Mouse (Mus musculus) 416B (cell line): ENCODE measurements at regions not wholly inside any gene's neighbourhood (a gene's known extent, or its start where the extent isn't known, plus 50 kb on each side); places are given as distances from the start of the nearest gene placed in this dataset.
A peak's percentile ranks its signal among the peaks of the same experiment; 100 is the strongest.

Experiments
- DNase-seq: peaks from one replicate; pipeline ENCODE4 v3.0.0; 2011; ENCODE audit warnings: low read depth

DNA sequence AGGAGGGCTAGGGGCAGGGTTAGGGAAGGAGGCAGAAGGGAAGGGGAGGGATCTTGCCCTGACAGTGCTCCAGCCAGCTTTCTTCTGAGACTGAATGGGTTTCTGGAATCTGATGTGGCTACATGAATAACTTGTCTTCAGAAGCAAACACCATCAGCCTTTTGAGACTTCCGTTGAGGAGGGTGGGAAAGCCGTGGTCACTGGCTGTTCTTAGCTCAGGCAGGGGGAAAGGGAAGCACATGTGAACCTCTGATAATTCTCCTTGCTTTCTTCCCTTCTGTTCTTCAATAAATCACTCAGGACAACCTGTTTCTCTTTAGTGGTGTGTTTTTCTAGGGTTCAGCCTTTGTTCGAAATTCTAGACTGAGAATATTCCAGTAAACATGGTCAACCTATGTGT is 148.9 kb downstream of the Bcl11a start:
- DNase-seq, result no peak

DNA sequence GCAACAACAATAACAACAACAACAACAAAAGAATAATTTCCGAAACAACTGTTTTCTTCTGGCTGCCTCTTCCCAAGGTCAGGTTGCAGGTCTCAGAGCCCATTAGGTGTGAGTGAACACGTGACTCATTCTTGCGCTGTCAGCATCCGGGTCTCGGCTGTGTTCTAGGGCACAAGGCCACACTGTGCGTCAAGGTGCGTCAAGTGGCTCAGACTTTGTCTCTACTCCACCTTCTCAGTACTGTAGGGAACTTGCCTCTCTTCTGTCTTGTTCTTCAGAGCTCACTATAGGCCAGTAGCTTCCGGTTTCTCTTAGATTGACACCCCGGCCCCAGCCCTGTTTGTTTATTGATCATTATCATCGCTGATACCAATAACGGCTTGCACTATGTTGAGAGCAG is 155.5 kb downstream of the Bcl11a start:
- no peak for DNase-seq

DNA sequence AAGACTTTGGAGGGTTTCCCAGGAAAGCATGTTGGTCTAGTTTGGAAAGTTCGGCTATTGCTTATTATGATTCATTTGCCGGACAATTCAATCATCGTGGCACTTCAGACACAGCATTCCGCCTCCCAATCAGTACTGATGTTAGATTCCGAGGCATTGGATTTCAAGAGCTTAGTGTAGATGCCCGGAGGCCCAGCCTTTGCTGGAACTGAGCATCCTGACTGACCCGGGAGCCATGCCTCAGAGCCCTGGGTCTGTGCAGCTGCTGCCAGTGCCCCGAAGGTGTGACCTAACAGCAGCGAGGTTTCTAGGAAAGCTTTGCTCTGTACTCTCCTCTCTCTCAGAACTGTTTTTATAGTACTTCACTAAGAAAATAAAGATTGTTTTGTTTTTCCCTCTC is 156.0 kb downstream of the Bcl11a start:
- no peak for DNase-seq

DNA sequence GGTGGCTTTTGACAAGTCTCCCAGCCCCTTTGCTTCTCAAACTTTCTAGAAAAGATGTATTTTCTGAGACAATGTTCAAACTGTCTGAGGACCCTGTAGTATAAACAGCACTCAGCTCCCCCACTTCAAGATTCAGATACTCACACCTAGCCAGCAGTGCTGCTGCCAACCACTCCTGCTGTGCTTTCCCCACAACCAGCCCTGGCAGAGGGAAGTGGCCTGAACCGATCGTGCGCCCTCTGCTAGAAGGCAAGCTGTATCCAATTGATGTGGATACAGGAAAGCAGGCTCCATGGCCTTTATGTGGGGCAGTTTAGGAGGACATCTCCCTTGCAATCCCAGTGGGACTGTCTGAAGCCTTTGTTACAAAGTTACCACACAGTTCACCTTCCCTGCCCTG is 156.6 kb downstream of the Bcl11a start:
- DNase-seq, result no peak

DNA sequence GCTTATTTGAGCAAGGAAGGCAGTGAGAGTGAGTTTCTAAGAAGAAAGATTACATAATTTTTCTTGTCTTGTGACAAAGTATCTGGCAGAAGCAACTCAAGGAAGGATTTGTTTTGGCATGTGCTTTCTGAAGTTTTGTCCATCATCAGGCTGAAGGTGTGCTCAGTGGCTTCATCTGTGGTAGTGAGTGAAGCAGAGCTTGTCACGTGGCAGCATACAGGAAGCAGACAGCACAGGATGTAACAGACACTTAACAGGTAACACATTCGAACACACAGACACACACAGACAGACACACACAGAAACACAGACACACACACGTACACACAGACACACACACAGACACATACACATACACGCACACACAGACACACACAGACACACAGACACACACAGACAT is 157.5 kb downstream of the Bcl11a start:
- DNase-seq, result no peak

DNA sequence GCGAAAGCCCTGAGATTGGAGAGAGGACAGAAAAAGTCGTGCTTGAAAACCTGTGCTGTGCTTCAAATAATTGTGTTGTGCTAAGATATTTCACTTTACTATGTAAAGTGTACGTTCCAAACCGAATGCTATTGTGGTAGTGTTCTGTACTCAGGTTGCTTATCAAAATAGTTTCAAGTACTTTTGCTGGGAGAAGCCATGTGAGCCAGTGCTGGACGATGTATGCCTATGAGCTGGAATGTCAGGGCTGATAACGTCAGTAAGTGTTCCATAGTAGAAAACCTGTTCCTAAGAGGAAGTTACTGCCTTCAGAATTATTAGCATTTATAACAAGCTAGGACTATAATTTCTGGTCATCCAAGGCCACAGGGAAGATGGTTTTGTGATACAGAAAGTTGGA is 161.8 kb downstream of the Bcl11a start:
- no peak for DNase-seq

DNA sequence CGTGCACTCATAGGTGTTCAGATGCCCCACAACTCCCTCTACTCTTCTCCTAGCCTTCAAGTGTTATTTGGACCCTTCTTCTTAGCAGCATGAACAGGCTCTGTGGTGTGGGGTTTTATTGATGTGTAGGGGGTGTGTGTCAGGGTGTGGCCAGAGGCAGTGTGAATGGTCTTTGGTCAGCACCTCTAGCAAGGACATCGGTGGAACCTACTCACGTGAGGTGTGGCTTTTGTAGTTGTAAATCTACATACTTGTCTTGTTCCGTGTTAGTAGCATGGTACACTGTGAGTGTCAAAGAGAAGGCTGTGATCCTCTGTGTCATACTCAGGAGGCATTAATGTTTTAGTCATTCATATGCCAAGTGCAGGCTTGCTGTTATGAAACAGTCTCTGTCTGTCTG is 164.2 kb downstream of the Bcl11a start:
- no peak for DNase-seq

DNA sequence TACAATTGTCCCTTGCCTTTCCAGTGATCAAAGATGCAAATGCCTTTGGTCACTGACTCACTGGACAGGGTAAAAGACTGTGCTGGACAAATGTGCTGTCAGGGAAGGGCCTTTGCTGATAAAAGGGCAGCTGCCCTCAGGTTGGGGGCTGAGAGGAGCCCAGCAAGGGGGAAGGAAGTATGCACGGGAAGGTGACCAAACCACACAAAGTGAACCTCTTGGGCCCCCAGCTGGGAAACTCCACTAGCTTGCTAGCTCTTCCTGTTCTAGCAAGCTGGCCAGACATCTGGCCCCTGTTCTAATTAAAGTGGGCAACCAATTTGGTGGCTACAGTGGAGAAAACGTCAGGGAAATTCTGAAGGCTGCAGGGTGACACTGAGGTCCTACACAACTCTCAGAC is 165.0 kb downstream of the Bcl11a start:
- DNase-seq, result peak; percentile 17

DNA sequence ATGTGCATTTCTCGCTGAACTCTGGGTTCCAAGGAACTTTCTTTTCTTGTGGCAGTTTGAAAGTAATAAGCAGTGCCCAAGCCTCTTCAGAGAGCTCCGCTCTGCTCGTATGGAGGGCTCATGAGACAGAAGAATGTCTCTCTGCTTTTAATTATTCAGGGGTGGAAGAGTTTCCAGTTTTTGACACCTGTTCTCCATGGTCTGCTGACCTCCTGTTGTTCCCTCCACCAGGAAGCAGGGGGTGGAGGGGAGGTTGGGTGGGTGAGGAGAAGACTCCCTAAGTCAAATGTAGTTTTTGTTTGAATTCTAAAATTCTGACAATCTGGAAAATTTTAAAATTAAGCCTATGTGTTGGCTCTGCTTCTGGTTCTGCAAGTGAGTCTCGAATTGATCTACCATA is 167.5 kb downstream of the Bcl11a start:
- DNase-seq, result no peak

DNA sequence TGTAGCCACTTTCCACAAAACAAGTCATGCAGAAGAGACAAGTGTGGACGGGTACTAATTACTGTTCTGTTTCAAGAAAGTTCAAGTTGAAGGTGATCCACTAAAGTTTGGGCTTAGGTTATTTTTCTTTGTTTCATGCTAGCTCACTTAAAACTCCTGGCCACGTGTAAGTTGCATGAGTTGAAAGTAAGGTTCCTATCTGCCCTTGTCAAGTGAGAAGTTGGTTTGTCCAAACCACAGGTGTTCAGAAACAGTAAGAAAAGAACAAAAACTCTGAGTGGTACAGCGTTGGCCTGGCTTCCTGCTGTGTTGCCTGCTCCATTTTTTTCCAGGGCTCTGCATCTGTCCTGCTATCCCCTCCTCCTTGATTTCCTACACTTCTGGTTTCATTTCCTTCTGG is 168.5 kb downstream of the Bcl11a start:
- no peak for DNase-seq

DNA sequence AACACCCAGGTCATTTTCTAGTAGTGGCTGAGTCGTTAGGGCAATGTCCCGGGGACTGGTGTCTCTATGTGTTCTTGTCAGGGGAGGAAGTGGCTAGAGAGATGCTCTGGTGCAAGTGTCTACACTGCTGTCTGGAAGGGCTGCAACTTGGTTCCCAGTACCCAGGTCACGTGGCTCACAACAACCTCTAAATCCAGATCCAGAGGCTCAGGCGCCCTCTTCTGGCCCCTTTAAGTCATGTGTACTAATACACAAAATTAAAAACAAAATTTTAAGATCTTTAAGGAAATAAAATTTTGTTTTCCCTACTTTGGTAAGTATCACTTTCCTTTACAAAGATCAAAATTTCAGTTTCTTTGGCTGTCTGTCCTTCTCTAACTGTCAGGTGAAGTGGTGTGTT is 169.4 kb downstream of the Bcl11a start:
- peak; percentile 9 for DNase-seq

DNA sequence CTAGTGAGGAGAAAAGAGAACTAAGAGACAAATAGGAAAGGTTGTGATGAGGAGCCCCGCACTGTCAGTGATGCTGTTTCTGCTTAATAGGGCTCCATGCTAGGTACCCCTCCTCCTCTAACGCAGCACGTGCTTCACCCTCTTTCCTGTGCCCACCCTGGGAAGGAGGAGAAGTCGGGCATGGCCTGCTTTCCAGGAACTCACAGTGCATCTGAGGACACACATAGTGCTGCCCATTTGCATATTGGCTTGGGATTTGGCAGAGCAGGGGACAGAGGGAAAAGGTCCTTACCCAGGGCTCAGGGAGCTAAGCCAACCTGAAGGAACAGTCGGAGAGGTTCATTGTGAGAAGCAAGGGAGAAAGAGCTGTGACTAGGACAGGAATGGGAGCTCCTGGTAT is 173.7 kb downstream of the Bcl11a start:
- DNase-seq, result no peak

DNA sequence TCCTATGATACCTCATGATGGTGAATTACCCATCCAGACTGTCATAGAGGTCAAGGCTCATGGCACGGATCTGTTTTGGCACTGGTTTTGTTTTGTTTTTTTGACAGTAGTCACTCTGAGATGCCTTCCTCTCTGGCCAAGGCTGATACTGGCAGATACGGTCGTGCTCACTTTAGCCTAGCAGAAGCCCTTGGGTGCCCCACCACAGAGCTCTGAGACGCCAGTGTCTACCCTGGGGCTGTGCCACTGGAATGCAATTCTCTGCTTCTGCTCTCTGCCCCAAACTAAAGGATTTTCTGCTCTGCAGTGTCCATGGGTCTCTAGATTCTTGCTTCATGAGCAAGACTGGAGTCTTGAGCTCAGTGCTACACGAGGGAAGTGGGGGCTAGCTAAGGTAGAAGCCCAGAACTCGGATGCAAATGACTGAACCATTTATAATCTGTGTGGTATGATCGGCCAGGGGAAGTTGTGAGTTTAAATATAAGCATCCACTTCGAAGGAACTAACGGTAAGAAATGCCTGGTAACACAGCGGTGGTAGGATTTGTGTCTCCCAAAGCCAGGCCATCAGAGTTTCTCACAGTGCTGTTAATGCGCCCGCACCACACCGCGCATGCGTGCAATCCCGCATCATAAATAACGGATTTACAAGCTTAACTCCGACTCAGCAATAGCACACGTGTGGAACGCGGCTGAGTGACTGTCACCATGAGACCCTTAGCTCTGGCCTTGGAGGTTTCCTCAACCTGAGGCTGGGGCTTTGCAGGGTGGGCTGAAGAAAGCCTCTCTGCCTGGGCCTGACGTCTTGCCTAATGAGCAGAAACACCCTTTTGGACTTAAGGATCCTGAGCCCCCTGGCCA is 177.6 kb downstream of the Bcl11a start:
- no peak for DNase-seq

DNA sequence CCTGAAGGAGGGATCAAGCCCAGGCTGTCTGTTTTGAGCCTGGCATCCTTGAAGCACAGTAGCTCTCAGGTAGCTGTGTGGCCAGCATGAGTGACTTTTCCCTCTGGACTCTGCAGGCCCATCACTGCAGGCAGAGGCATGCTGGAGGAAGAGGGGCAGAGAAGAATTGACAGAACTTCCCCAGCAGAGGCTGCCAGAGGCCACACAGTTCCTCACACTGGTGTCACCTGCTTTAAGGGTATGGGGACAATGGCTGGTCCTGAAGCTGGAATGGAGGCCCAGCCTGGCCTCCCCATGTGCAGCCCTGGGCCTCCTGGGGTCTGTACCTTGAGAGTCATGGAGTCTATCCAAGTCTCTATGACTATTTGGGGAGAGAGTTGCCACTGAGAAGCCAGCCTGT is 179.9 kb downstream of the Bcl11a start:
- DNase-seq, result no peak

DNA sequence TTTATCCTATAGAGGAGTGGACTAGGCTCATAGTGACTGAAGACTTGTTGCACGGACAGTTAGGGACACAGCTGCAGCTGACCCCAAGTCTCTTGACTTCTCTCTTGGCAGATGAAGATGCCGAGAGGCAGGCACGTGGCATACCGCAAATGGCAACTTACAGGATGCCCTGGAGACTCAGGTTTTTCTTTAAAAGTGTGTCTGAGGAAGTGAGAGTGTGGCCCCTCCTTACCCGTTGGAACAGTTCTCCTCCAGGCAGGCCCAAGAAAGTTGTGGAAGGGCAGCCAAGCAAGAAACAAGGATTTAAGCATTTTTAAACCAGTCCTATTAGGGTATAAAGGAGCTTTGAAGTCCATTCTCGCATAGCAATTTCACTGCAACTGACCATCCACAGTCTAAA is 180.5 kb downstream of the Bcl11a start:
- no peak for DNase-seq

DNA sequence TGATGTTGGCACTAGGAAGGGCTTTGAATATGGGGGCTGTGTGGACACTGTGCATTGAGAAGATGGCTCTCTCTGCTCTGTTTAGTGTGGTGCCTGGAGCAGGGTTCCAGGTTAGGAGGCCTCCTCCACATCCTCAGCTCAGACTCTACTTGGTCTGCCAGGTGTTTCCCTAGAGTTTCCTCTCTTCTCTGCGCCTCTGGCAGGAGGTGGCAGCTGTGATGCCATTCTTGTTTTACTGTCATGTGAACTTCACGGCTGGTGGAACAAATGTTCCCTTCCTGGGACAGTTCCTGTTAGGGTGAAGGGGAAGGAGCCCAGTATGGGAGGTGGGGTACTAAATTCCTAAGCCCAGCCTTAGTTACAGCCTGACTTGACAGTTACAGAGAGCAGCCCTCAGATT is 181.8 kb downstream of the Bcl11a start:
- no peak for DNase-seq

DNA sequence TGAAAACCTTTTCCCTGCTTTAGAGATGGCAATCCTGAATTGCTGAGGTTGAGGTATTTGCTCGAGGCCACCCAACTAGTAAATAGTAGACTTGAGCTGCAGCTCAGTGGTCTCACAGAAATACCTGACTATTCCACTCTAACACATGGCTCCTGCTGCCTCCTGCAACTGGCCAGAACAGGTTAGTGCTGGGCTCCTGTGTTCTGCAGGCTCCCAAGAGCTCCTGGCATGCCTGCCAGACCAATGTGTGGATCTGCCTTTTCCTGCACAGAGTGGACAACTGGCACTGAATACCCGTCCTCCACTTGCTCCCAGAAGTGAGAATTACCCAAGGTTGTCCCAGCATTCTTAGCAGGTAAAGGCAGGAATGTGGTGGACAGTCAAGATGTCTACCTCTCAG is 191.2 kb downstream of the Bcl11a start:
- DNase-seq, result no peak

DNA sequence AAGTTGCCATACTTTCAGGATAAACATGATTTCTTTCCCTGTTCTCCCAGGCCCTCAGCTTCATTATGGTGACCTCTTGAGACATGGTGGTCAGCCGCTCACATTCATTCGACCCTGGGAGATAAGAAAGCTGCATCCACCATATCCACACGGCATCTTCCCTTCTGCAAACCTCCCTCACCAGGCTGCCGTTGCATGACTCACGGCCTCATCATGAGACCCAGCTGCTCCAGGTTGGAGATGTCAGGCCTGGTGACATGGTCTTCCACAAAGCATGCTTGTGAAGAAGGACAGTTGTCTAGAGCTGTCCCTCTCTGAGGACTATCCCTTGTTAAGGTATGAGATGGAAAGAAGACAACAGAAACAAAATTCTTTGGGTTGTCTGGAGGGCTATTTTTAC is 203.8 kb downstream of the Bcl11a start:
- DNase-seq, result no peak

DNA sequence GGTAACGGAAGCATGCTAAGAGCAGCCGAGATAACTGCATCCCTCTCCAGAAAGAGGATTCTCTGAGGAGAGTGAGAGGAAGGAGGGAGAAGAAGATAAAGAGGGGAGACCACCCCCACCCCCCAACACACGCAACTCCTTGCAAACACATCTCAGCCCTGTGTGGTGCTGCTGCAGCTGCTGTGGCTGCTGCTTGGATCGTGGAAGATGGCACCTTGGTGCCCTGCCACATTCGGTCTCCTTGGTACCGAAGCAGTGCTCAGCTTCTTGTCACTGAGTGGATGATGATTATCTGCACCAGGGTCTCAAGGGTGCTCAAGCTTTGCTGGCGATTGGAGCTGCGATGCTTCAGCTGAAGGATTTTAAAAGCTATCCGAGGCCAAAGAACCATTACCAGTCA is 204.7 kb downstream of the Bcl11a start:
- no peak for DNase-seq

DNA sequence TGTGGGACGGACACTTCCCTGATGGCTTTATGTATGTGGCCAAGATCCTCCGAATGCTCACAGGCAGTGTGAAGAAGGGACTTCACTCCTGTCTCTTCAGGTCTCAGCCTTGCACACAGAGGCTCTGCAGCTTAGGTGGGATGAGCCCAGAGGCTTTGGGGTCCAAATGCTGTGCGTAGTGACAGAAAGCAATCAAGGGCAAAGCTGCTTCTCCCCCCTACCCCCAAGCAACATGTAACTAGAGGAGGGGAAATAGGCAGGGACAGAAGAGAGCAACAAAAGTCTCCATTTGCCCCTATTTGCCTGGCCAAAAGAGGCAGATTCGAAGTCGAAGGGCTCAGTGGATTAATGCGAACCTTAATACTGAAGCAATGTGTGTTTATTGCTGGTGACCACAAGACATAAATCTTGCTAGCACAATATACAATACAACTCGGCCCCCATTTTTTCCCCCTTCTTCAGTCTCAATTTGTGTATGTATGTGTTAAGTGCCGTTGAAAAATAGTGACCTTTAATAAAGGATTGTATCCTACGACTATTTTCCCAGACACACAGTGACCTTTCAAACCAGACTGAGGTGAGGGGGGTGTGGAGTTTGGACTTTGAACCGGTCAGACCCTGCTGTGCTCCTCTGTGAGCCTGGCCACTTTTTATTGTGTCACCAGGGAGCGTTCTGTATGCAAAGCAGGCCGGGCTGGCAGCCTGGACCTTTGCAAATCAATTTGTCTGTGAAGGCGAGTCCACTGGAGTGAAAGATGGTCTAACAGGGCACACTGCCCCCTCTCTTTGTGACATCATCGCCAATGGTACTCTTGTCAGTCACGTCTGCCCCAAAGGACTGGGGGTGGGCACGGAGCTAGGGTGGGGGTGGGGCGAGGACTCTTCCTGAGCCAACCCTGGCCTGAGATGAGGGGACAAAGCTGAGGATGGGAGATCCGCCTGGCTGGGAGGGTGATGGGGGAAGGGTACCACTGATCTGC is 208.6 kb downstream of the Bcl11a start:
- DNase-seq, result no peak

DNA sequence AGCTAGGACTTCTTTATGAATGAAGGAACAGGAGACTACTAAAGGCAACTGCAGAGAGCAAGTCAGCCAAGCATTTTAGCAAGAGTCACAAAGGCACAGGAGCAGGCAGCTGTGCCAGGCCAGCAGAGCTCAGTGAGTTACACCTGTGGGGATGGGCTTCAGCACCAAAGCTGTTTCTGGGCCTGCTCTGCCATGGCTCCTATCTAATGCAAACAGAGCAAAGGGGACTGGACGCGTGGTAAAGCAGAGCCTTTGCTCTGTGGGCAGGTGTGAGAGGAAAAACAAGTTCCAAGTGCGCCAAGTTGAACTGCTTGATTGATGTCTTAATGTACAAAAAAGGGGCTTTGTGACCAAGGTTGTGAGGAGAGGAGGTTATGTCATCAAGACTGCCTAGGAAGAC is 215.4 kb downstream of the Bcl11a start:
- no peak for DNase-seq

DNA sequence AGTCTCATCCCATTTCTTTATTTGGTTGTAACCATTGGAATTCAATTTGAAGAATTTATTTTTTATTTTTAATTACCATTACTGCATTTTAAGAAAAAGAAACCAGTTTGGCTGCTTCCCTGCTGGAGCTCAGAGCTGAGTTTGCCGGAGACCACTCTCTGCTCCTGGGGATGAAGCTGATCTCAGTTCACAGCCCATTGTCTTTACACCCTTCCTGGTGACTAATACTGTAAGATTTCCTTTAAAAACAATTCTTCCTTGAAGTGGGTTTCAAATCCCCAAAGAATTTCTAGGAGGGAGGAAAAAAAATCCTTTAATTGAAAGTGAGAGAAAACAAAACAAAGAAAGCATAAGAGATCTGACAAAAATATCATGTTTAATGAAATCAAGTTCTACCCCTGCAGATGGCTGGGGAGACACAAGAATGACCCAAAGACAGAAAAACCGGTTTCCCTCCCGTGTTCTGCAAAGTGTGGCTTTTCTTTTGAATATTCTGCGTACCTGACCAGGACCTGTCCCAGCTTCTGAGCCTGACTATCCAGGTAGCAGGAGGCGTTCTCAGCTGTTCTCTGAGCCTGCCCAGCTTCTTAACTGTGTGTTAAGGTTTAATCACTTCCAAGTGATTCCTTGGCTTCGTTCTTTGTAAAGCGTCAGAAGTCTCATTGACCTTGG is 216.1 kb downstream of the Bcl11a start:
- no peak for DNase-seq
